Mouse (Mus musculus): Measurements from ENCODE around the gene BC035947. TPM values are rescaled to one million over a fixed set of nuclear protein-coding genes. Genes with fewer than 3 reads are reported as not detected.

Gene BC035947
- polyA plus RNA-seq, 2 experiments, result 0.06 to 0.72 TPM

DNA sequence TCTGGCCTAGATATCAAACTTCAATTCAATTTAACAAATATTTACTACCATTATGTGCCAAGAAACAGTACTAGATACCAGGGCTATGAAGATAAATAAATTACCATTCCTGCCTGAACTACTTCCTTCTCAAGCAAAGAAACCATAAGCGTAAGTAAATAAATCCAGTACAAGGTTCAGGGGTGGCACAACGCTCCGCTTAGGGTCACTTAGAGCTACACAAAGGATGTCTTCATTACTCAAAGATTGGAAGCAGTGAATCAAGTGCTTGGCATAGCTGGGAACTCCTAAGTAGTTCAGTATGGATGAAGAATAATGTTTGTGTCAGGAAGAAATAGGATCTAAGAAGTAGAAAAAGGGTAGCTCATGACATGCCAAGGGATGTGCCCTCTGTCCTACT, 28.5 kb downstream of the BC035947 start:
- DNase-seq (ENCODE audit: low spot score), result no peak
- H3K9ac ChIP-seq (ENCODE audit: low read depth, low read length, severe bottlenecking), result no peak overlapping the region
- H3K4me1 ChIP-seq (ENCODE audit: control insufficient read depth, insufficient read depth, low read length), result peaks cover 9% of the 10 kb centered on the region; the same call in 1 of the 2 replicates
- peaks cover 35% of the 10 kb centered on the region for H3K36me3 ChIP-seq (ENCODE audit: control insufficient read depth, insufficient read depth, low read length)
- 94% methylated on average over 3 of the region's 3 CpGs for WGBS
- no peak overlapping the region for H3K4me2 ChIP-seq (replicated peaks; ENCODE audit: low read depth, low read length, severe bottlenecking)
- no peak overlapping the region for H3K4me3 ChIP-seq (replicated peaks; ENCODE audit: low read length)
- H3K27ac ChIP-seq (replicated peaks; ENCODE audit: low read depth, low read length), result no peak overlapping the region
- no peak for TF ChIP-seq POLR2A (IDR thresholded peaks at IDR 0.05; ENCODE audit: borderline replicate concordance, extremely low read depth, insufficient read depth, insufficient read length)
- H3K27me3 ChIP-seq (ENCODE audit: control insufficient read depth, insufficient read depth, low read length), result no peaks in the 10 kb centered on the region
- ATAC-seq (ENCODE audit: low FRiP score, low read depth), result no peak
- H3K9me3 ChIP-seq (ENCODE audit: control insufficient read depth, low read length), result no peaks in the 10 kb centered on the region

- Histone ChIP-seq H3K4me3 (replicated peaks; ENCODE audit: low read length) (no peak overlapping the region), H3K4me2 (replicated peaks; ENCODE audit: low read depth, low read length, severe bottlenecking) (no peak overlapping the region), H3K4me1 (ENCODE audit: control insufficient read depth, insufficient read depth, low read length) (no peaks in the 10 kb centered on the region), H3K9me3 (ENCODE audit: control insufficient read depth, low read length) (no peaks in the 10 kb centered on the region), H3K36me3 (ENCODE audit: control insufficient read depth, insufficient read depth, low read length) (peaks cover 69% of the 10 kb centered on the region), H3K27me3 (ENCODE audit: control insufficient read depth, insufficient read depth, low read length) (no peaks in the 10 kb centered on the region), H3K27ac (replicated peaks; ENCODE audit: low read depth, low read length) (no peak overlapping the region), H3K9ac (ENCODE audit: low read depth, low read length, severe bottlenecking) (no peak overlapping the region)
- 93% methylated on average over 5 of the region's 5 CpGs for WGBS
- ATAC-seq (ENCODE audit: low FRiP score, low read depth) (no peak), DNase-seq (ENCODE audit: low spot score) (no peak)
- no peak for TF ChIP-seq POLR2A (IDR thresholded peaks at IDR 0.05; ENCODE audit: borderline replicate concordance, extremely low read depth, insufficient read depth, insufficient read length)
These were observed 39.5 kb downstream of the BC035947 start for GRCm38 (mm10) chr1:78472441-78472840.

GRCm38 (mm10) chr1:78454659-78455058, 57.3 kb downstream of the BC035947 start:
- TF ChIP-seq POLR2A (IDR thresholded peaks at IDR 0.05; ENCODE audit: borderline replicate concordance, extremely low read depth, insufficient read depth, insufficient read length), result no peak
- H3K36me3 ChIP-seq (ENCODE audit: control insufficient read depth, insufficient read depth, low read length), result peaks cover 65% of the 10 kb centered on the region
- DNase-seq (ENCODE audit: low spot score) (peak; percentile 38), ATAC-seq (ENCODE audit: low FRiP score, low read depth) (no peak)
- H3K4me2 ChIP-seq (replicated peaks; ENCODE audit: low read depth, low read length, severe bottlenecking), result no peak overlapping the region
- H3K4me1 ChIP-seq (ENCODE audit: control insufficient read depth, insufficient read depth, low read length), result no peaks in the 10 kb centered on the region
- no peak overlapping the region for H3K4me3 ChIP-seq (replicated peaks; ENCODE audit: low read length)
- no peak overlapping the region for H3K27ac ChIP-seq (replicated peaks; ENCODE audit: low read depth, low read length)
- H3K9ac ChIP-seq (ENCODE audit: low read depth, low read length, severe bottlenecking), result no peak overlapping the region
- no peaks in the 10 kb centered on the region for H3K9me3 ChIP-seq (ENCODE audit: control insufficient read depth, low read length)
- H3K27me3 ChIP-seq (ENCODE audit: control insufficient read depth, insufficient read depth, low read length), result no peaks in the 10 kb centered on the region
- 33% methylated on average over 7 of the region's 7 CpGs for WGBS

DNA sequence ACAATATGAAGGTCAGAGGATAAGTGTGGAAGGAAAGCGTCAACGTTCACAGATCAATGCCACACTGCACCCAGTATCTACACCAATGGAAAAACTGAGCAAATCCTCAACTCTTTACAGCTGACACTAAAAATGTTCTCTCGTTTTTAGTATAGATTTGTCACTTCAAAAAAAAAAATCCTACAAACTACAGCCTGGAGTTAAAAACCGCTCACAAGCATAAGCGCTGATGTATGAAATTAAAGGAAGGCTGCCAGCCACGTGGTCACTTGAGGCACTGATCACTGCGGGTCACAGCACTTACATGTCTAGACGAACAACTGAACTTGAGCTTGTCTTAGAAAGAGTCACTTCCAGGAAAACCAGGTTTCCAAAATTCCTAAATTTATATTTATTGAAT, 58.1 kb downstream of the BC035947 start:
- H3K4me1 ChIP-seq (ENCODE audit: control insufficient read depth, insufficient read depth, low read length), result no peaks in the 10 kb centered on the region
- H3K27ac ChIP-seq (replicated peaks; ENCODE audit: low read depth, low read length), result no peak overlapping the region
- no peak overlapping the region for H3K4me3 ChIP-seq (replicated peaks; ENCODE audit: low read length)
- TF ChIP-seq POLR2A (IDR thresholded peaks at IDR 0.05; ENCODE audit: borderline replicate concordance, extremely low read depth, insufficient read depth, insufficient read length), result no peak
- no peak overlapping the region for H3K4me2 ChIP-seq (replicated peaks; ENCODE audit: low read depth, low read length, severe bottlenecking)
- peaks cover 62% of the 10 kb centered on the region for H3K36me3 ChIP-seq (ENCODE audit: control insufficient read depth, insufficient read depth, low read length)
- no peak overlapping the region for H3K9ac ChIP-seq (ENCODE audit: low read depth, low read length, severe bottlenecking)
- WGBS, result 88% methylated on average over 8 of the region's 8 CpGs
- DNase-seq (ENCODE audit: low spot score) (no peak), ATAC-seq (ENCODE audit: low FRiP score, low read depth) (no peak)
- no peaks in the 10 kb centered on the region for H3K9me3 ChIP-seq (ENCODE audit: control insufficient read depth, low read length)
- no peaks in the 10 kb centered on the region for H3K27me3 ChIP-seq (ENCODE audit: control insufficient read depth, insufficient read depth, low read length)

DNA sequence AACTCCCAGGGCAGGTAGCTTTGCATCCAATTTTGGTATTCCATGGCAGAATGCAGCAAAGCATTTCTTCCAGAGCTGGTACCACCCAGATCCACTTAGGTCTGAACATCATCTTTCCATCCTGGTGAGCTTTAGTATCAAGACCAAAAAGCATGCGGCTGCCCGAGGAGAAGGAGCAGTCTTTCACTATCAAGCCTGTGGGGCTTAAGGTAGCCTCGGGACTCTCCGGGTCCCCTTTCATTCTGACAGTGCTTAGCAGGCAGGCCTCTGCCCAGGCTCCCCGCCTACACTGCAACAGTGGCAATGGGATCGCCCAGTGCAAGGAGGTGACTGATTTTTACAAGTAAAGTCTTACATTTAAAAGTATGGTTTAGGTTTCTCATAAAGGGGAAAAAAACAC, 59.4 kb downstream of the BC035947 start:
- H3K27ac ChIP-seq (replicated peaks; ENCODE audit: low read depth, low read length), result no peak overlapping the region
- DNase-seq (ENCODE audit: low spot score), result no peak
- 85% methylated on average over 6 of the region's 6 CpGs for WGBS
- no peaks in the 10 kb centered on the region for H3K9me3 ChIP-seq (ENCODE audit: control insufficient read depth, low read length)
- TF ChIP-seq POLR2A (IDR thresholded peaks at IDR 0.05; ENCODE audit: borderline replicate concordance, extremely low read depth, insufficient read depth, insufficient read length), result no peak
- H3K9ac ChIP-seq (ENCODE audit: low read depth, low read length, severe bottlenecking), result no peak overlapping the region
- no peak overlapping the region for H3K4me2 ChIP-seq (replicated peaks; ENCODE audit: low read depth, low read length, severe bottlenecking)
- no peak overlapping the region for H3K4me3 ChIP-seq (replicated peaks; ENCODE audit: low read length)
- H3K27me3 ChIP-seq (ENCODE audit: control insufficient read depth, insufficient read depth, low read length), result no peaks in the 10 kb centered on the region
- H3K36me3 ChIP-seq (ENCODE audit: control insufficient read depth, insufficient read depth, low read length), result peaks cover 63% of the 10 kb centered on the region
- ATAC-seq (ENCODE audit: low FRiP score, low read depth), result no peak
- H3K4me1 ChIP-seq (ENCODE audit: control insufficient read depth, insufficient read depth, low read length), result no peaks in the 10 kb centered on the region
